Mouse (Mus musculus) liver, embryonic 11.5 days (tissue): ENCODE measurements around the gene Plekha7. TPM values are rescaled to one million over a fixed set of nuclear protein-coding genes. Genes with fewer than 3 reads are reported as not detected.
A peak's percentile ranks its signal among the peaks of the same experiment; 100 is the strongest.

Experiments
- ATAC-seq: fragments of 200-750 bp; cut with Nextera tagmentation; replicated peaks from 2 replicates; pipeline ENCODE4 v1.8.0; 2017; ENCODE audit warnings: moderate number of reproducible peaks, mild to moderate bottlenecking, moderate TSS enrichment, moderate library complexity; ENCODE audit not compliant: low FRiP score
- DNase-seq: peaks from one replicate; pipeline ENCODE4 v3.0.0-alpha.2; 2017; ENCODE audit warnings: low spot score
- H3K27ac ChIP-seq: fragments of 300-500 bp; sonication (generic); 2 replicates; pipeline ENCODE4 v1.5.1; 2014; ENCODE audit warnings: mild to moderate bottlenecking, low read depth, low read length, control low read depth
- H3K27me3 ChIP-seq: fragments of 300-500 bp; sonication (generic); replicated peaks from 2 replicates; pipeline ENCODE4 v1.6.1; 2014; ENCODE audit warnings: low read length, mixed read lengths; ENCODE audit not compliant: control insufficient read depth, insufficient read depth
- H3K36me3 ChIP-seq: fragments of 300-500 bp; sonication (generic); 2 replicates; pipeline ENCODE4 v1.6.1; 2014; ENCODE audit warnings: mild to moderate bottlenecking, low read length, moderate library complexity, mixed read lengths; ENCODE audit not compliant: control insufficient read depth, insufficient read depth
- H3K4me1 ChIP-seq: fragments of 300-500 bp; sonication (generic); replicated peaks from 2 replicates; pipeline ENCODE4 v1.6.1; 2014; ENCODE audit warnings: low read length, mixed read lengths; ENCODE audit not compliant: control insufficient read depth, insufficient read depth
- H3K4me2 ChIP-seq: fragments of 300-500 bp; sonication (generic); 2 replicates; pipeline ENCODE4 v1.6.1; 2014; ENCODE audit warnings: mild to moderate bottlenecking, control low read depth, moderate library complexity
- H3K4me3 ChIP-seq: fragments of 300-500 bp; sonication (generic); 2 replicates; pipeline ENCODE4 v1.5.1; 2014; ENCODE audit warnings: low read depth, low read length, control low read depth
- H3K9ac ChIP-seq: fragments of 300-500 bp; sonication (generic); 2 replicates; pipeline ENCODE4 v1.6.1; 2014; ENCODE audit warnings: low read depth, low read length, control low read depth
- H3K9me3 ChIP-seq: fragments of 300-500 bp; sonication (generic); 2 replicates; pipeline ENCODE4 v1.6.1; 2016; ENCODE audit warnings: low read length, inconsistent platforms, mixed read lengths; ENCODE audit not compliant: control insufficient read depth
- WGBS: fragments of 180-500 bp; shearing (Covaris S2); extraction: QIAGEN DNeasy Blood & Tissue Kit; methylation state at CpG from one replicate; pipeline ENCODE4 v1.1.7; 2014; 5-methylcytosine and 5-hydroxymethylcytosine counted together
- polyA plus RNA-seq: library from polyadenylated mRNA; unstranded; fragments of >200 nt; fragmentation: Nextera tagmentation; extraction: Ambion mirVana; gene quantifications from 2 replicates; pipeline ENCODE4 v1.2.1, GENCODE M21; 2014

Gene Plekha7
- 4.9 and 7.9 TPM in 2 replicates for polyA plus RNA-seq

- H3K4me1 ChIP-seq: peaks cover 7% of the 10 kb centered on the region; the same call in 1 of the 2 replicates
- peak within 1 kb of the TSS; percentile 11; the same call in 1 of the 2 replicates for H3K27ac ChIP-seq
Observed at GRCm38 (mm10) chr7:116307871-116308631, at the start of gene Plekha7. Gene Plekha7 (minus strand): TSS chr7:116308376.

GRCm38 (mm10) chr7:116336226-116336625 is 28.1 kb upstream of the Plekha7 start:
- H3K36me3 ChIP-seq: peaks cover 15% of the 10 kb centered on the region
- ATAC-seq (no peak), DNase-seq (no peak)
- H3K4me3 ChIP-seq: no peak overlapping the region
- peaks cover 2% of the 10 kb centered on the region; the same call in 1 of the 2 replicates for H3K4me1 ChIP-seq
- no peaks in the 10 kb centered on the region for H3K9me3 ChIP-seq
- no peaks in the 10 kb centered on the region for H3K27me3 ChIP-seq
- peak overlapping the region; percentile 33 for H3K4me2 ChIP-seq
- H3K27ac ChIP-seq: no peak overlapping the region
- H3K9ac ChIP-seq: no peak overlapping the region
- WGBS: 81% methylated on average over 1 of the region's 1 CpGs

More at GRCm38 (mm10) chr7:116307871-116308631, at the start of gene Plekha7:
- Histone ChIP-seq H3K9me3 (no peaks in the 10 kb centered on the region), H3K36me3 (no peaks in the 10 kb centered on the region), H3K9ac (peak within 1 kb of the TSS; percentile 69), H3K4me2 (peak within 1 kb of the TSS; percentile 96), H3K27me3 (peaks cover 9% of the 10 kb centered on the region; the same call in 1 of the 2 replicates), H3K4me3 (peak within 1 kb of the TSS; percentile 88)
- 0% methylated on average over 58 of the region's 65 CpGs for WGBS
- peak; percentile 80 for DNase-seq
- ATAC-seq: peak; percentile 80

GRCm38 (mm10) chr7:116335133-116335532 is 27.0 kb upstream of the Plekha7 start:
- ATAC-seq (no peak), DNase-seq (no peak)
- Histone ChIP-seq H3K4me2 (peak overlapping the region; percentile 64), H3K9me3 (no peaks in the 10 kb centered on the region), H3K27ac (peak overlapping the region; percentile 74; the same call in 1 of the 2 replicates), H3K36me3 (peaks cover 25% of the 10 kb centered on the region), H3K9ac (peak overlapping the region; percentile 99), H3K4me3 (peak overlapping the region; percentile 90), H3K27me3 (no peaks in the 10 kb centered on the region), H3K4me1 (peaks cover 2% of the 10 kb centered on the region; the same call in 1 of the 2 replicates)
- WGBS: 68% methylated on average over 6 of the region's 6 CpGs

- Histone ChIP-seq H3K9me3 (no peaks in the 10 kb centered on the region), H3K9ac (peak overlapping the region; percentile 99), H3K27me3 (no peaks in the 10 kb centered on the region), H3K4me2 (peak overlapping the region; percentile 64), H3K36me3 (peaks cover 27% of the 10 kb centered on the region), H3K4me1 (peaks cover 2% of the 10 kb centered on the region; the same call in 1 of the 2 replicates), H3K27ac (peak overlapping the region; percentile 74), H3K4me3 (peak overlapping the region; percentile 90)
- WGBS: 10% methylated on average over 8 of the region's 8 CpGs
- no peak for DNase-seq
- no peak for ATAC-seq
Observed at GRCm38 (mm10) chr7:116334669-116335038, 26.5 kb upstream of the Plekha7 start.

DNA sequence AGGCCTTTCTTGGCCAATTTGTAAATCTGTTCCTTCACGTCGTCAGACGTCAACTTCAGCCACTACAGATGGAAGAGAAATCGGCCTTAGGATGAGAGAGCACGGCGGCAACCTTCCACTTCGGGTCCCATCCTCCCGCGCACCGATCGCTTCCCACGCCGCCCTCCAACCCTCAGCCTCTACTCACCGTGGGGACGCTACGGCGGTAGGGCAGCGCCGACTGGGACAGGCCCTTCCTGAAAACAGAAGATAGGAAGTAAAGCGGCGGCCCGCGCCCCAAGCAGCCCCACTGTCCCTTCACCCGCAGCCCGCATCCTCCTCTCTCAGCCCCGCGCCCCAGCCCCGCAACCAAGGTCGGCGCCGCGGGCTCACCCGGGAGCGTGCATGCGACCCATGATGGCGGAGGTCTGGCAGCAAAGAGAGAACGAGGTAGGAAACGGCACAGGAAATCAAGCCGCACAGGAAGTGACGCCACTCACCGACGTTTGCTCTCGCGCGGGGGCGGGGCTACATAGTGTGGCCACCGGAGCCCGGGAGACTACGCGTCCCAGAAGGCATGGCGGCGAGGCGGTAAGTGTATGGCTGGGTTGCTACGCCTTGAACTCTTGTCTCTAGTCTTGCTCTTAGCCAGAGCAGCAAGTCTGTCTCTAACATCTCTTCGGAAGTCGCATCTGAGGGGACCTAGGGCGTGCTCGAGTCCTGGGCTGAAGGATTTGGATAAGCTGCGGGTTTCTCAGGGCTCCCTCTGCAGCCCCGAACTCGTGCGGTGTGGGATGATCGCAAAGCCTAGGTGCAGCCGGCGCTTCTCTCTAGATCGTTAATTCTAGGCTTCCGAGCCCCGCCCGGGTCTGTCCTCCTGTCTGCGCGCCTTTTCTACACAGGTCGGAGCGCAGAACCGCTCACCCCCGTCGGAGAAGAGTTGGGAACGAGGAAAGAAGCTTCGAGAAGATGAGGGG is 25.8 kb upstream of the Plekha7 start, which contains the start of gene Rps13:
Gene Rps13, minus strand, starts transcription at position 483 of the 956 bp plus-strand sequence.
- Histone ChIP-seq H3K4me1 (peaks cover 2% of the 10 kb centered on the region; the same call in 1 of the 2 replicates), H3K4me3 (peak within 1 kb of the TSS; percentile 90), H3K9me3 (no peaks in the 10 kb centered on the region), H3K36me3 (peaks cover 25% of the 10 kb centered on the region), H3K4me2 (peak within 1 kb of the TSS; percentile 84), H3K9ac (peak within 1 kb of the TSS; percentile 99), H3K27me3 (no peaks in the 10 kb centered on the region), H3K27ac (peak within 1 kb of the TSS; percentile 74)
- ATAC-seq (peak; percentile 97), DNase-seq (peak; percentile 95)
- 0% methylated on average over 78 of the region's 78 CpGs for WGBS

- peaks cover 27% of the 10 kb centered on the region for H3K36me3 ChIP-seq
- no peak overlapping the region for H3K9ac ChIP-seq
- peak overlapping the region; percentile 84; the same call in 1 of the 2 replicates for H3K4me2 ChIP-seq
- H3K4me3 ChIP-seq: no peak overlapping the region
- no peak for DNase-seq
- H3K27ac ChIP-seq: 0 out of 2 replicates have a peak overlapping the region, but pooled peaks have one; percentile 19
- peaks cover 2% of the 10 kb centered on the region; the same call in 1 of the 2 replicates for H3K4me1 ChIP-seq
- no peaks in the 10 kb centered on the region for H3K27me3 ChIP-seq
- H3K9me3 ChIP-seq: no peaks in the 10 kb centered on the region
- 87% methylated on average over 2 of the region's 2 CpGs for WGBS
- no peak for ATAC-seq
Observed at GRCm38 (mm10) chr7:116331246-116331645, 23.1 kb upstream of the Plekha7 start.

DNA sequence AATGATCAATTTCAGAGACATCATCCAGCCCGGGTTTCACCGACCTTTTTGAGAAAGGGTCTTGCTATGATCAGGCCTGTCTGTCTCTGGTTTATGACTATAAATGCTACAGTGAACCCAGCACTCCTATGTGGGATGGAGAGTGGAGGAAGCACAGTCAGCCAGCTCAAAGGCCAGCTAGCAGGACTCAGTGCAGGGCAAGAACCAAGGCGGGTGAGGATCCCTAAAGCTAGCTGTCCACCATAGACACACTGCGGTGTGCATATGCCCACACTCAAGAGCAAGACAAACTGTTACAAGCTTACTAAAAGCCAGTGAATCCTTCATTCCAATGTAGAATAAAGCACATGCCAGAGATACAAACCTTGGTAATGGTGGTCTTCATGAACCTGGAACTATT is 21.7 kb upstream of the Plekha7 start:
- H3K27me3 ChIP-seq: no peaks in the 10 kb centered on the region
- ATAC-seq (no peak), DNase-seq (no peak)
- H3K36me3 ChIP-seq: peaks cover 27% of the 10 kb centered on the region
- H3K9me3 ChIP-seq: no peaks in the 10 kb centered on the region
- peaks cover 2% of the 10 kb centered on the region; the same call in 1 of the 2 replicates for H3K4me1 ChIP-seq
- WGBS: 88% methylated on average over 4 of the region's 4 CpGs
- H3K4me2 ChIP-seq: no peak overlapping the region
- H3K4me3 ChIP-seq: no peak overlapping the region
- H3K9ac ChIP-seq: no peak overlapping the region
- H3K27ac ChIP-seq: no peak overlapping the region

DNA sequence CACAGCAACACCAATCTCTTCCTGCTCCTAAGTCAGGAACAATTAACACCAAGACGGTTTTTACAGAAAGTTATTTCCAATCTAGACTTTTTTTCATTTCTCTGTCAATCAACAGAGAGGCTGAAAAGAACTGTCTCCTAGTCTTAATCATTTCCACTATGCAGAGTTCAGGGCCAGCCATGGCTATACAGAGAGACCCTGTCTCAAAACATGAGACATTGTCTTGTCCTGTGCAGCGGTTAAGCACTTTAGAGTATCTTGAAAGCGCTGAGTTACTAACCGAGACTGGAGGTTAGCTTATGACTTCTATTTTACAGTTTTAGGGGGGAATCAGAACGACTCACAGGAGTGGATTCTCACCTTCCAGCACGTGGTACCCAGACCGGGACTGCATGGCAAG is 20.6 kb upstream of the Plekha7 start:
- Histone ChIP-seq H3K4me3 (no peak overlapping the region), H3K9ac (no peak overlapping the region), H3K36me3 (peaks cover 27% of the 10 kb centered on the region), H3K9me3 (no peaks in the 10 kb centered on the region), H3K27me3 (no peaks in the 10 kb centered on the region), H3K27ac (no peak overlapping the region), H3K4me2 (no peak overlapping the region), H3K4me1 (peaks cover 2% of the 10 kb centered on the region; the same call in 1 of the 2 replicates)
- ATAC-seq (no peak), DNase-seq (no peak)
- WGBS: 70% methylated on average over 7 of the region's 7 CpGs
